Mouse (Mus musculus) midbrain, embryonic 16.5 days (tissue): ENCODE results near the gene Isg15. TPM values are rescaled to one million over a fixed set of nuclear protein-coding genes. Genes with fewer than 3 reads are reported as not detected.

Source experiments
- ATAC-seq: fragments of 200-750 bp; cut with Nextera tagmentation; 2 replicates; pipeline ENCODE4 v1.8.0; 2017; ENCODE audit warnings: moderate TSS enrichment
- H3K27ac ChIP-seq: fragments of 300-500 bp; sonication (generic); 2 replicates; pipeline ENCODE4 v1.5.1; 2014; ENCODE audit warnings: mild to moderate bottlenecking, low read length, mixed read lengths
- H3K27me3 ChIP-seq: fragments of 300-500 bp; sonication (generic); 2 replicates; pipeline ENCODE4 v1.6.1; 2014; ENCODE audit warnings: low read depth, low read length, mixed read lengths; ENCODE audit not compliant: control insufficient read depth, insufficient read depth
- H3K36me3 ChIP-seq: fragments of 300-500 bp; sonication (generic); 2 replicates; pipeline ENCODE4 v1.6.1; 2014; ENCODE audit warnings: mild to moderate bottlenecking, low read length, moderate library complexity, mixed read lengths; ENCODE audit not compliant: control insufficient read depth, insufficient read depth
- H3K4me1 ChIP-seq: fragments of 300-500 bp; sonication (generic); 2 replicates; pipeline ENCODE4 v1.6.1; 2014; ENCODE audit warnings: mild to moderate bottlenecking, low read length, mixed read lengths; ENCODE audit not compliant: control insufficient read depth, insufficient read depth
- H3K4me2 ChIP-seq: fragments of 300-500 bp; sonication (generic); 2 replicates; pipeline ENCODE4 v1.6.1; 2014; ENCODE audit warnings: mild to moderate bottlenecking, low read length, mixed read lengths
- H3K4me3 ChIP-seq: fragments of 300-500 bp; sonication (generic); 2 replicates; pipeline ENCODE4 v1.5.1; 2014; ENCODE audit warnings: low read depth, mild to moderate bottlenecking, low read length, moderate library complexity, mixed read lengths
- H3K9ac ChIP-seq: fragments of 300-500 bp; sonication (generic); 2 replicates; pipeline ENCODE4 v1.6.1; 2014; ENCODE audit warnings: low read depth, low read length, mixed read lengths
- H3K9me3 ChIP-seq: fragments of 300-500 bp; sonication (generic); replicated peaks from 2 replicates; pipeline ENCODE4 v1.6.1; 2014; ENCODE audit warnings: mild to moderate bottlenecking, low read length, mixed read lengths; ENCODE audit not compliant: control insufficient read depth, poor library complexity, severe bottlenecking
- WGBS: fragments of 180-500 bp; shearing (Covaris S2); extraction: QIAGEN DNeasy Blood & Tissue Kit; methylation state at CpG from one replicate; pipeline ENCODE4 v1.1.7; 2014; 5-methylcytosine and 5-hydroxymethylcytosine counted together
- polyA plus RNA-seq: library from polyadenylated mRNA; unstranded; fragments of >200 nt; fragmentation: Nextera tagmentation; extraction: Ambion mirVana; gene quantifications from 2 replicates; pipeline ENCODE4 v1.2.1, GENCODE M21; 2015

Isg15 gene
- polyA plus RNA-seq, 1 experiment from 2014 or later = 1.4 TPM

- no peaks in the 10 kb centered on the region for H3K27me3 ChIP-seq
- H3K4me1 ChIP-seq = peaks cover 37% of the 10 kb centered on the region
- H3K36me3 ChIP-seq = peaks cover 7% of the 10 kb centered on the region; the same call in 1 of the 2 replicates
- H3K9me3 ChIP-seq = no peaks in the 10 kb centered on the region
- H3K4me3 ChIP-seq = no peak overlapping the region
- no peak overlapping the region for H3K4me2 ChIP-seq
- WGBS = 72% methylated on average over 5 of the region's 5 CpGs
- no peak overlapping the region; the same call in 1 of the 2 replicates for H3K9ac ChIP-seq
- no peak for ATAC-seq
- no peak overlapping the region for H3K27ac ChIP-seq
Measured at GRCm38 (mm10) chr4:156193906-156194305, 6.7 kb downstream of the Isg15 start.

GRCm38 (mm10) chr4:156193200-156193590 lies 7.4 kb downstream of the Isg15 start:
- no peak overlapping the region for H3K4me3 ChIP-seq
- peaks cover 44% of the 10 kb centered on the region for H3K4me1 ChIP-seq
- H3K27ac ChIP-seq = no peak overlapping the region
- no peaks in the 10 kb centered on the region for H3K9me3 ChIP-seq
- no peak for ATAC-seq
- H3K27me3 ChIP-seq = no peaks in the 10 kb centered on the region
- WGBS = 31% methylated on average over 2 of the region's 2 CpGs
- peaks cover 7% of the 10 kb centered on the region; the same call in 1 of the 2 replicates for H3K36me3 ChIP-seq
- H3K9ac ChIP-seq = no peak overlapping the region; the same call in 1 of the 2 replicates
- no peak overlapping the region for H3K4me2 ChIP-seq

GRCm38 (mm10) chr4:156192421-156193199 lies 8.0 kb downstream of the Isg15 start:
- Histone ChIP-seq H3K27ac (peak overlapping the region; percentile 8), H3K4me1 (peaks cover 46% of the 10 kb centered on the region), H3K27me3 (no peaks in the 10 kb centered on the region), H3K4me3 (no peak overlapping the region), H3K9me3 (no peaks in the 10 kb centered on the region), H3K9ac (no peak overlapping the region), H3K36me3 (peaks cover 7% of the 10 kb centered on the region; the same call in 1 of the 2 replicates), H3K4me2 (peak overlapping the region; percentile 10; the same call in 1 of the 2 replicates)
- WGBS = 60% methylated on average over 8 of the region's 8 CpGs
- ATAC-seq = no peak

- 10% methylated on average over 6 of the region's 6 CpGs for WGBS
Measured at GRCm38 (mm10) chr4:156188811-156189323, 11.8 kb downstream of the Isg15 start.

GRCm38 (mm10) chr4:156188162-156188810 lies 12.3 kb downstream of the Isg15 start:
- Histone ChIP-seq H3K36me3 (peaks cover 2% of the 10 kb centered on the region; the same call in 1 of the 2 replicates), H3K9me3 (no peaks in the 10 kb centered on the region), H3K4me2 (peak overlapping the region; percentile 15; the same call in 1 of the 2 replicates), H3K27ac (peak overlapping the region; percentile 78), H3K4me1 (peaks cover 60% of the 10 kb centered on the region), H3K9ac (peak overlapping the region; percentile 31; the same call in 1 of the 2 replicates), H3K27me3 (no peaks in the 10 kb centered on the region), H3K4me3 (no peak overlapping the region)
- ATAC-seq = no peak
- WGBS = 25% methylated on average over 5 of the region's 5 CpGs

More at GRCm38 (mm10) chr4:156188811-156189323, 11.8 kb downstream of the Isg15 start:
- H3K4me3 ChIP-seq = no peak overlapping the region
- H3K36me3 ChIP-seq = peaks cover 7% of the 10 kb centered on the region; the same call in 1 of the 2 replicates
- H3K4me2 ChIP-seq = peak overlapping the region; percentile 15; the same call in 1 of the 2 replicates
- no peaks in the 10 kb centered on the region for H3K27me3 ChIP-seq
- peak overlapping the region; percentile 78 for H3K27ac ChIP-seq
- no peak for ATAC-seq
- no peaks in the 10 kb centered on the region for H3K9me3 ChIP-seq
- peak overlapping the region; percentile 39 for H3K9ac ChIP-seq
- peaks cover 54% of the 10 kb centered on the region for H3K4me1 ChIP-seq

GRCm38 (mm10) chr4:156185950-156186850 lies 14.4 kb downstream of the Isg15 start:
- H3K36me3 ChIP-seq = no peaks in the 10 kb centered on the region
- H3K4me2 ChIP-seq = peak overlapping the region; percentile 79
- H3K27me3 ChIP-seq = no peaks in the 10 kb centered on the region
- H3K27ac ChIP-seq = peak overlapping the region; percentile 97
- peak overlapping the region; percentile 69 for H3K4me3 ChIP-seq
- H3K4me1 ChIP-seq = peaks cover 77% of the 10 kb centered on the region
- H3K9ac ChIP-seq = peak overlapping the region; percentile 94
- no peaks in the 10 kb centered on the region for H3K9me3 ChIP-seq
- ATAC-seq = peak; percentile 55
- 2% methylated on average over 31 of the region's 31 CpGs for WGBS

- peaks cover 84% of the 10 kb centered on the region for H3K4me1 ChIP-seq
- peak overlapping the region; percentile 97 for H3K27ac ChIP-seq
- H3K27me3 ChIP-seq = no peaks in the 10 kb centered on the region
- H3K36me3 ChIP-seq = no peaks in the 10 kb centered on the region
- H3K9ac ChIP-seq = peak overlapping the region; percentile 94
- peak overlapping the region; percentile 79 for H3K4me2 ChIP-seq
- ATAC-seq = peak; percentile 36
- H3K9me3 ChIP-seq = no peaks in the 10 kb centered on the region
- 25% methylated on average over 13 of the region's 13 CpGs for WGBS
- H3K4me3 ChIP-seq = peak overlapping the region; percentile 69
Measured at GRCm38 (mm10) chr4:156185456-156185949, 15.1 kb downstream of the Isg15 start.

GRCm38 (mm10) chr4:156184291-156184954 lies 16.2 kb downstream of the Isg15 start:
- no peaks in the 10 kb centered on the region; the same call in 1 of the 2 replicates for H3K36me3 ChIP-seq

More at GRCm38 (mm10) chr4:156184291-156184954, 16.2 kb downstream of the Isg15 start:
- Histone ChIP-seq H3K9ac (peak overlapping the region; percentile 94), H3K4me1 (peaks cover 83% of the 10 kb centered on the region), H3K4me3 (peak overlapping the region; percentile 69), H3K27me3 (no peaks in the 10 kb centered on the region), H3K27ac (peak overlapping the region; percentile 97), H3K4me2 (peak overlapping the region; percentile 79), H3K9me3 (no peaks in the 10 kb centered on the region)
- WGBS = 53% methylated on average over 7 of the region's 7 CpGs
- ATAC-seq = peak; percentile 1; the same call in 1 of the 2 replicates
